Mouse (Mus musculus): ENCODE results near the gene Abhd14b. TPM values are rescaled to one million over a fixed set of nuclear protein-coding genes. Genes with fewer than 3 reads are reported as not detected.
A peak's percentile ranks its signal among the peaks of the same experiment; 100 is the strongest.

Abhd14b gene
- polyA plus RNA-seq, 1 experiment from 2014 or later: 5.1 TPM

DNA sequence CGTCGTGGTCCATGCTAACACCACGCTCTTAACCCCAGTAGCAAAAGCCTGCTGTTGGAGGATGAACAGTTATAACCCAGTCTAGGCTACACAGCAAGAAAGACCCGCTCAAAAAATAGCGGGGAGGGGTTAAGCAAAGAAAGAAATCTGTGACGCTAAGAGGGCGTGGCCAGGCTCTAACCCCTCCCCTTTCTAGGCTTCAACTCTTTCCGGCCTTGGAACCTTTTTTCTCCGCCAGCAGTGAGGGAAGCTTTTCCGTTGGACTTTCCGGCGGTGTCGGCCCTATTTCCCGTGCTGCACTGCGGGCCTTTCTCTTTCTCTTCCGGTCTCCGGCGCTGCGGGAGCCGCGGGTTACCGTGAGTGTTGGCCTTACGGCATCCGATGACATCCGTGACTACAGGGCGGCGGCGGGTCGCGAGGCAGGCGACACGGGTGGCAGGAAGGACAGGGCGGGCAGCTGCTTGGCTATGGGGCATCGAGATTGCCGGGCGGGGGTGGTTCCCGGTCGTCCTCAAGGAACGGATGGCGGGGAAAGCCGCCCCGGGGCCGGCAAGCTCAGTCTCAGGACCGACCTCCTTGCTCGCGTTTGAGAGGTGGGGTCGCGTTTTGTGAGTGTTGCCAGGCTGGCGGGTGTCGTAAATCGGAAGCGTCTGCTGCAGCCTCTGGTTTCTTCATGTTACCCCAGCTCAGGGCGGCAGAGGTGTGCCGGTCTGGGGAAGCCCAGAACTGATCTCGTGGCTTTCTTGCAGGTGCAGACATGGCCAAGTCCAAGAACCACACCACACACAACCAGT is 17.8 kb upstream of the Abhd14b start, which contains the start of gene Rpl29:
TSS of gene Rpl29 (plus strand) at position 234 of the 794 bp plus-strand sequence.
- peak within 1 kb of the TSS; percentile 97 for H3K27ac ChIP-seq (ENCODE audit: poor library complexity, severe bottlenecking)
- peak within 1 kb of the TSS; percentile 99 for H3K9ac ChIP-seq
- ATAC-seq (ENCODE audit: insufficient number of reproducible peaks, low FRiP score): peak; percentile 89
- no peaks in the 10 kb centered on the region for H3K27me3 ChIP-seq (replicated peaks)
- peak within 1 kb of the TSS; percentile 95 for H3K4me3 ChIP-seq
- peaks cover 36% of the 10 kb centered on the region for H3K36me3 ChIP-seq
- under 1% methylated on average over 55 of the region's 55 CpGs for WGBS
- peak within 1 kb of the TSS; percentile 79 for H3K4me2 ChIP-seq
- H3K9me3 ChIP-seq (replicated peaks): no peaks in the 10 kb centered on the region
- H3K4me1 ChIP-seq (replicated peaks): peaks cover 24% of the 10 kb centered on the region

DNA sequence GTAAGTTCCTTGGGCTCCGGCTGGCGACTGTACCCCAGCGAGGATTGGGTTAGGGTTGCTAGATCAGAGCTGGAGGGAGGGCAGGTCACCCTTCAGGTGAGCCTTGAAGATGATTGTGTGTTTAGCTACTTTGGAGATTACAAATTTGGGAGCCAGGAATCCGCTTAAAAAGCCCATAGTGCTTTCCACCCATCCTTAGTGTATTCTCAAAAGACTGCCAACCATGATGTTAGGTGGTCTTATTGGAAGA is 17.3 kb upstream of the Abhd14b start:
- peaks cover 38% of the 10 kb centered on the region for H3K36me3 ChIP-seq
- H3K9me3 ChIP-seq (replicated peaks): no peaks in the 10 kb centered on the region
- H3K4me1 ChIP-seq (replicated peaks): peaks cover 24% of the 10 kb centered on the region
- no peaks in the 10 kb centered on the region for H3K27me3 ChIP-seq (replicated peaks)
- peak overlapping the region; percentile 97 for H3K27ac ChIP-seq (ENCODE audit: poor library complexity, severe bottlenecking)
- no peak for ATAC-seq (ENCODE audit: insufficient number of reproducible peaks, low FRiP score)
- peak overlapping the region; percentile 79 for H3K4me2 ChIP-seq
- H3K9ac ChIP-seq: peak overlapping the region; percentile 99
- WGBS: 2% methylated on average over 4 of the region's 4 CpGs
- peak overlapping the region; percentile 95 for H3K4me3 ChIP-seq

DNA sequence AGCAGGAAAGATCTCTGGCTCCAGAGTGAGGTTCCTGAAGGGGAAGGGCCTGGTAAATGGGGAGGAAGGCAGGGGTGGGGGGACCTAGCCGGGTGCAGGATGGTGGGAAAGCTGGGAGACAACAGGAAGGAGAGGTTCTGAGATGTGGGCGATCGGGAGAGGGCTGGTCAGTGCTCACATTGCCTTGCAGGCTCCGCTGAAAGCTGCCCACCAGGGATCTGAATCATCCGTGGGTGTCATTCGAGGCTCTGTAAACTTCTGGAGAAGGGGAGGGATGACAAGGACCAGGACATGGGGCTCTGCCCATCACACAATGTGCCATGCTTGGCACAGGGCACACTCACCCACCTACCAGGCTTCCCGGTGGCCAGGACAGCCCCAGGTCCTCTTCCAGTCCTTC is 13.9 kb upstream of the Abhd14b start:
- H3K4me1 ChIP-seq (replicated peaks): peaks cover 37% of the 10 kb centered on the region

GRCm38 (mm10) chr9:106436566-106436965 is 10.7 kb upstream of the Abhd14b start:
- no peak for ATAC-seq (ENCODE audit: insufficient number of reproducible peaks, low FRiP score)
- Histone ChIP-seq H3K4me3 (no peak overlapping the region), H3K9me3 (replicated peaks) (no peaks in the 10 kb centered on the region), H3K4me1 (replicated peaks) (peaks cover 32% of the 10 kb centered on the region), H3K36me3 (peaks cover 34% of the 10 kb centered on the region), H3K27me3 (replicated peaks) (no peaks in the 10 kb centered on the region), H3K9ac (no peak overlapping the region), H3K27ac (ENCODE audit: poor library complexity, severe bottlenecking) (no peak overlapping the region), H3K4me2 (no peak overlapping the region)
- WGBS: 81% methylated on average over 9 of the region's 9 CpGs

More for the DNA sequence above, 13.9 kb upstream of the Abhd14b start:
- H3K27me3 ChIP-seq (replicated peaks): no peaks in the 10 kb centered on the region
- H3K4me3 ChIP-seq: no peak overlapping the region
- ATAC-seq (ENCODE audit: insufficient number of reproducible peaks, low FRiP score): no peak
- no peak overlapping the region for H3K27ac ChIP-seq (ENCODE audit: poor library complexity, severe bottlenecking)
- H3K9ac ChIP-seq: peak overlapping the region; percentile 3; the same call in 1 of the 2 replicates
- no peaks in the 10 kb centered on the region for H3K9me3 ChIP-seq (replicated peaks)
- peaks cover 43% of the 10 kb centered on the region for H3K36me3 ChIP-seq
- WGBS: 75% methylated on average over 7 of the region's 7 CpGs
- H3K4me2 ChIP-seq: no peak overlapping the region

GRCm38 (mm10) chr9:106442680-106443079 is 4.6 kb upstream of the Abhd14b start:
- Histone ChIP-seq H3K27me3 (replicated peaks) (no peaks in the 10 kb centered on the region), H3K36me3 (no peaks in the 10 kb centered on the region), H3K27ac (ENCODE audit: poor library complexity, severe bottlenecking) (no peak overlapping the region), H3K4me3 (no peak overlapping the region), H3K9ac (no peak overlapping the region), H3K4me1 (replicated peaks) (peaks cover 11% of the 10 kb centered on the region), H3K4me2 (no peak overlapping the region), H3K9me3 (replicated peaks) (no peaks in the 10 kb centered on the region)
- WGBS: 69% methylated on average over 5 of the region's 5 CpGs
- ATAC-seq (ENCODE audit: insufficient number of reproducible peaks, low FRiP score): no peak

DNA sequence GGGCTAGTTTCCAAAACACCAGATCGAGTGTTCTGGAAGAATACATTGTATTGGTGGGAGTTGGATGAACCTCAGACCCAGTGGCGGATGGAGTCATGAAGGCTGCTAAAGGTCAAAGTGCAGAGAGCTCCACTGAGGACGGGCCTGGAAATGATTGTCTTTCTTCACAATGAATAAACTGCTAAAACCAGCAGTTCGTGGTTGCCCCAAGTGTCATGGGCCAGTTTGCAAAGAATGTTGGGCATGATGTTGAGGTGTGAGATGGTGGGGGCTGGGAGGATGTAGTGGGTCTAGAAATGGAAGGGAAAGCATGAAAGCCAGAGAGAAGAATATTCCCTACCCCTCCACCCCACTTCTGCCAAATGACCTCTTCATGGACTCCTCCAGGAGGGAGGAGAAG is 2.4 kb upstream of the Abhd14b start:
- H3K27me3 ChIP-seq (replicated peaks): no peaks in the 10 kb centered on the region
- WGBS: 74% methylated on average over 4 of the region's 4 CpGs
- H3K9me3 ChIP-seq (replicated peaks): no peaks in the 10 kb centered on the region
- no peak overlapping the region for H3K4me3 ChIP-seq
- H3K27ac ChIP-seq (ENCODE audit: poor library complexity, severe bottlenecking): no peak overlapping the region
- peaks cover 19% of the 10 kb centered on the region for H3K4me1 ChIP-seq (replicated peaks)
- no peak overlapping the region for H3K9ac ChIP-seq
- no peak for ATAC-seq (ENCODE audit: insufficient number of reproducible peaks, low FRiP score)
- H3K36me3 ChIP-seq: no peaks in the 10 kb centered on the region
- H3K4me2 ChIP-seq: no peak overlapping the region

GRCm38 (mm10) chr9:106447951-106448350 is 692 bp downstream of the Abhd14b start:
- Histone ChIP-seq H3K36me3 (no peaks in the 10 kb centered on the region), H3K4me2 (peak overlapping the region; percentile 79), H3K9me3 (replicated peaks) (no peaks in the 10 kb centered on the region), H3K4me1 (replicated peaks) (peaks cover 46% of the 10 kb centered on the region), H3K4me3 (peak overlapping the region; percentile 54), H3K27me3 (replicated peaks) (no peaks in the 10 kb centered on the region), H3K27ac (ENCODE audit: poor library complexity, severe bottlenecking) (peak overlapping the region; percentile 38; the same call in 1 of the 2 replicates), H3K9ac (peak overlapping the region; percentile 63)
- ATAC-seq (ENCODE audit: insufficient number of reproducible peaks, low FRiP score): no peak
- 35% methylated on average over 9 of the region's 9 CpGs for WGBS

- WGBS: under 1% methylated on average over 23 of the region's 23 CpGs
- H3K4me1 ChIP-seq (replicated peaks): peaks cover 50% of the 10 kb centered on the region
- peak; percentile 58 for ATAC-seq (ENCODE audit: insufficient number of reproducible peaks, low FRiP score)
- peak overlapping the region; percentile 54 for H3K4me3 ChIP-seq
- H3K9me3 ChIP-seq (replicated peaks): no peaks in the 10 kb centered on the region
- no peaks in the 10 kb centered on the region for H3K27me3 ChIP-seq (replicated peaks)
- H3K36me3 ChIP-seq: no peaks in the 10 kb centered on the region
- H3K27ac ChIP-seq (ENCODE audit: poor library complexity, severe bottlenecking): 0 out of 2 replicates have a peak overlapping the region, but pooled peaks have one; percentile 40
- H3K9ac ChIP-seq: peak overlapping the region; percentile 63
- peak overlapping the region; percentile 79 for H3K4me2 ChIP-seq
Measured at GRCm38 (mm10) chr9:106448498-106449031, 1.3 kb downstream of the Abhd14b start.

DNA sequence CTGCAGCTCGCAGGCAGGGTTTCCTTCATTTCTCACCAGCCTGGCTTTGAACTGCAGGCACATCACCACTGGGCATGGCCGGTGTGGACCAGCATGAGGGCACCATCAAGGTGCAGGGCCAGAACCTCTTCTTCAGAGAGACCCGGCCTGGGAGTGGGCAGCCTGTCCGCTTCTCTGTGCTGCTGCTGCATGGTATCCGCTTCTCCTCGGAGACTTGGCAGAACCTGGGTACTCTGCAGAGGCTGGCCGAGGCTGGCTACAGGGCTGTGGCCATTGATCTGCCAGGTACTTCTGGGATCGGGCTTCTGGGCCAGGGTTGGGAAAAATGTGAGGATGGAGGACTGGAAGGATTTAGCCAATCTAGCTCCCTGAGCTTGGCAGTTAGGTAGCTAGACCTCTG is 2.7 kb downstream of the Abhd14b start:
- 84% methylated on average over 8 of the region's 8 CpGs for WGBS
- Histone ChIP-seq H3K9me3 (replicated peaks) (no peaks in the 10 kb centered on the region), H3K27ac (ENCODE audit: poor library complexity, severe bottlenecking) (0 out of 2 replicates have a peak overlapping the region, but pooled peaks have one; percentile 15), H3K4me2 (no peak overlapping the region), H3K36me3 (no peaks in the 10 kb centered on the region), H3K4me3 (no peak overlapping the region), H3K9ac (no peak overlapping the region), H3K27me3 (replicated peaks) (no peaks in the 10 kb centered on the region), H3K4me1 (replicated peaks) (peaks cover 58% of the 10 kb centered on the region)
- no peak for ATAC-seq (ENCODE audit: insufficient number of reproducible peaks, low FRiP score)

GRCm38 (mm10) chr9:106450661-106451060 is 3.4 kb downstream of the Abhd14b start:
- 16% methylated on average over 9 of the region's 9 CpGs for WGBS
- no peak overlapping the region for H3K9ac ChIP-seq

GRCm38 (mm10) chr9:106451298-106451697 is 4.0 kb downstream of the Abhd14b start:
- H3K36me3 ChIP-seq: no peaks in the 10 kb centered on the region
- no peak overlapping the region for H3K27ac ChIP-seq (ENCODE audit: poor library complexity, severe bottlenecking)
- H3K4me3 ChIP-seq: no peak overlapping the region
- no peaks in the 10 kb centered on the region for H3K27me3 ChIP-seq (replicated peaks)
- H3K4me1 ChIP-seq (replicated peaks): peaks cover 72% of the 10 kb centered on the region
- 71% methylated on average over 11 of the region's 11 CpGs for WGBS
- H3K4me2 ChIP-seq: no peak overlapping the region
- ATAC-seq (ENCODE audit: insufficient number of reproducible peaks, low FRiP score): no peak
- H3K9ac ChIP-seq: no peak overlapping the region
- H3K9me3 ChIP-seq (replicated peaks): no peaks in the 10 kb centered on the region

More at GRCm38 (mm10) chr9:106450661-106451060, 3.4 kb downstream of the Abhd14b start:
- Histone ChIP-seq H3K4me2 (peak overlapping the region; percentile 30; the same call in 1 of the 2 replicates), H3K9me3 (replicated peaks) (no peaks in the 10 kb centered on the region), H3K4me1 (replicated peaks) (peaks cover 65% of the 10 kb centered on the region), H3K36me3 (no peaks in the 10 kb centered on the region), H3K27ac (ENCODE audit: poor library complexity, severe bottlenecking) (0 out of 2 replicates have a peak overlapping the region, but pooled peaks have one; percentile 15), H3K4me3 (no peak overlapping the region), H3K27me3 (replicated peaks) (no peaks in the 10 kb centered on the region)
- no peak for ATAC-seq (ENCODE audit: insufficient number of reproducible peaks, low FRiP score)

Data from heart, embryonic 12.5 days (tissue).